Mouse (Mus musculus): ENCODE data around the gene Zfp641. TPM values are rescaled to one million over a fixed set of nuclear protein-coding genes. Genes with fewer than 3 reads are reported as not detected.
A peak's percentile ranks its signal among the peaks of the same experiment; 100 is the strongest.

Gene Zfp641
- 1.5 and 1.6 TPM in 2 replicates for polyA plus RNA-seq (2014; fragmentation: Nextera tagmentation; extraction: Ambion mirVana)

DNA sequence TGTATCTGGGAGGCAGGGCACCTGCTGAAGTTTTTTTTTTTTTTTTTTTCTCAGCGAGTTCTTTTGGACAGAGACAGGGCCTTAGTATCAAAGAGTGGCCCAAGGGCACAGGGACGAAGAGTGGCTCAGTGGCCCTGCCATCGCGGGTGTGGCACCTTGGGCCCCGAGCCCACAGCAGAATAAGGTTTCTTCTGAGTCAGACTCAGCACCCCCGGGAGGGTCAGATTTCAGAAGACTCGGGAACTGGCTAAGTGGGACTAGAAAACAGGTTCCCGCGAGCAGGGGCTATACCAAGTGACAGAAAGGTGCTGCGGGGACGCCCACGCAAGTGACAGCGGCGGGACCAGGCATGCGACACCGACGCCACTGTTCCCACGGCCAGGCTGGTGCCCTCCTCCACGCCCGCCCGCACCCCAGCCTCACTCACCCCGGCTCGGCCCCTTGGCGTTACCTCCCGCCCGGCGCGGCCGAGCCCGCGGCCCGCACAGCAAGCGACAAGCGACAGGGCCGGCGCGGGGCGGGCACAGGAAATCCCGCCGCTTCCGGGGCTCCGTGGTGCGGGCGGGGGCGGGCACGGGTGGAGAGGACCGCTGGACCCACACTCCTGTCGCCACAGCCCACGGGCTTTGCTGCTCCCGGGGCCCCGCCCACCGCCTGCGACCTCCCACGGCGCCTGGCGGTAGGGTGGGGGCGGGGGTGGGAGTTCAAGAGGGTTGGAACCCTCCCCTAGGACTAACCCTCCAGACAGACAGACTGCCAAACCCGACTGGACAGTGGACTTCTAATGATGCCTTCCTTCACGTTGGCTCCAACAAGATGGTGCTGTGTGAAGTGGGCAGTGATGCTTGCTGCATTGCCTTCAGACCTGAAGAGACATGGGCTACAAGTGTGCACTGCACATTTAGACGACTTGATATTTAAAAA, at the start of gene Zfp641:
Gene Zfp641 (minus strand): TSS at position 534 of the 924 bp plus-strand sequence.
- ATAC-seq (ENCODE audit: insufficient number of reproducible peaks, insufficient read depth, low FRiP score, low read depth), result no peak
- 2% methylated on average over 57 of the region's 60 CpGs for WGBS
- H3K4me2 ChIP-seq (ENCODE audit: low read length), result peak within 1 kb of the TSS; percentile 72
- no peak within 1 kb of the TSS for H3K27ac ChIP-seq (replicated peaks in 1 of 2; ENCODE audit: control insufficient read depth in 1 of 2, insufficient read depth in 1 of 2, low read depth in 2 of 2, low read length in 2 of 2)
- H3K27me3 ChIP-seq (ENCODE audit: control insufficient read depth, insufficient read depth, low read length), result no peaks in the 10 kb centered on the region; the same call in 1 of the 2 replicates
- 0 out of 2 replicates have a peak, but pooled peaks cover 5% of the 10 kb centered on the region for H3K9me3 ChIP-seq (ENCODE audit: control insufficient read depth, low read length)
- peak within 1 kb of the TSS; percentile 75 for H3K9ac ChIP-seq (ENCODE audit: low read length)
- no peaks in the 10 kb centered on the region for H3K36me3 ChIP-seq (ENCODE audit: control insufficient read depth, insufficient read depth, low read length)
- H3K4me1 ChIP-seq (ENCODE audit: control insufficient read depth in 2 of 2, insufficient read depth in 2 of 2, low read length in 2 of 2), result peaks cover 0 to 2% of the 10 kb centered on the region in 2 experiments; a peak in 1 of 4 replicates
- H3K4me3 ChIP-seq (ENCODE audit: control insufficient read depth in 1 of 2, insufficient read depth in 1 of 2, low read depth in 1 of 2, low read length in 2 of 2), result peak within 1 kb of the TSS; percentile 56 to 76

DNA sequence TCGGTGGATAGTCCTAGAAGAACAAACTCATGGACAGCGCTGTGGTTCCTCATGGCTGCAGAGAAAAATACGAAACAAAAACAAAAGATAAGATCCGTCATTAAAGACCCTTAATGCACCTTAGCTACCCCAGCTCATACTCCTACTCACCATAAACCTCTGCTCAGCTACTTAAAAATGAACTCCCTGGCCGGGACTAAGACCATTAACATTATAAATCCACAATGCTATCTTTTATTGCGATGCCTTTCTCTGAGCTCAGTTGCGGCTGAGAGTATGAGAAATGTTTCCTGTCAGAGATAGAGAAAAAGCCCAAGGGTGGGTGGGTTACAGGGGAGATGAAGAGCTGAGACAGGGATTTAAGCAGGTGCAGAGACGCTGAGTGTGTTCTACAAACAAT, 44.9 kb upstream of the Zfp641 start, which contains the start of gene Olfr284:
Gene Olfr284 (minus strand): TSS at position 101 of the 400 bp plus-strand sequence.
- Histone ChIP-seq H3K9ac (ENCODE audit: low read length) (no peak within 1 kb of the TSS), H3K4me3 (ENCODE audit: control insufficient read depth in 1 of 2, insufficient read depth in 1 of 2, low read depth in 1 of 2, low read length in 2 of 2) (no peak within 1 kb of the TSS), H3K4me1 (ENCODE audit: control insufficient read depth in 2 of 2, insufficient read depth in 2 of 2, low read length in 2 of 2) (no peaks in the 10 kb centered on the region), H3K27me3 (ENCODE audit: control insufficient read depth, insufficient read depth, low read length) (no peaks in the 10 kb centered on the region), H3K27ac (replicated peaks in 1 of 2; ENCODE audit: control insufficient read depth in 1 of 2, insufficient read depth in 1 of 2, low read depth in 2 of 2, low read length in 2 of 2) (no peak within 1 kb of the TSS), H3K4me2 (ENCODE audit: low read length) (no peak within 1 kb of the TSS), H3K9me3 (ENCODE audit: control insufficient read depth, low read length) (no peaks in the 10 kb centered on the region), H3K36me3 (ENCODE audit: control insufficient read depth, insufficient read depth, low read length) (no peaks in the 10 kb centered on the region)
- ATAC-seq (ENCODE audit: insufficient number of reproducible peaks, insufficient read depth, low FRiP score, low read depth), result no peak
- WGBS, result 77% methylated on average over 8 of the region's 8 CpGs

DNA sequence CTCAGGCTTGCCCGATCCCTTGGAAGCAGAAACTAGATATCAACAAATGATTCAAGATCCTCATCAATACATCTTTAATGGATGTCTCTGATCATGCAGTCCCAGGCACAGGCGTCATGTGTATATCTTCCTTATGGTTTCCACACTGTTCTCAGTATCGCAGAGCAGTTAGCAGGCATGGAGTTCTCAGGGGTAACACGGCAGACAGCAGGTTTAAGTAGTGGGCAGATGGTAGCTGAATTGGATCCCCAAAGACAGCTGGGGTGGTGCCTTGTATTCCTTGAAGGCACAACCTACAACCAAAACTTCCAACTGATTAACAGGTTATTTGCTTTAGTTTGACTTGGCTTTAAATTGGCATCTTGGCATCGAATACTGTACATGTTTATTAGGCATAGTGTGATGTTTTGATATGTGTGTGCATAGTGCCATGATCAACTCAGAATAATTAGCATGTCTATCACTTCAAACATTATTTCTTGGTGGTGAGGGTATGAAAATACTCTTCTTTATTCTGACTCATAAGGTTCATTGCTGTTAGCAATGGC, 21.3 kb upstream of the Zfp641 start, which contains the start of gene Olfr285:
Gene Olfr285 (minus strand): TSS at position 177 of the 548 bp plus-strand sequence.
- Histone ChIP-seq H3K27ac (replicated peaks in 1 of 2; ENCODE audit: control insufficient read depth in 1 of 2, insufficient read depth in 1 of 2, low read depth in 2 of 2, low read length in 2 of 2) (no peak within 1 kb of the TSS), H3K4me3 (ENCODE audit: control insufficient read depth in 1 of 2, insufficient read depth in 1 of 2, low read depth in 1 of 2, low read length in 2 of 2) (no peak within 1 kb of the TSS), H3K9ac (ENCODE audit: low read length) (no peak within 1 kb of the TSS), H3K9me3 (ENCODE audit: control insufficient read depth, low read length) (no peaks in the 10 kb centered on the region), H3K36me3 (ENCODE audit: control insufficient read depth, insufficient read depth, low read length) (no peaks in the 10 kb centered on the region), H3K27me3 (ENCODE audit: control insufficient read depth, insufficient read depth, low read length) (no peaks in the 10 kb centered on the region), H3K4me1 (ENCODE audit: control insufficient read depth in 2 of 2, insufficient read depth in 2 of 2, low read length in 2 of 2) (no peaks in the 10 kb centered on the region), H3K4me2 (ENCODE audit: low read length) (no peak within 1 kb of the TSS)
- WGBS, result 84% methylated on average over 5 of the region's 5 CpGs
- ATAC-seq (ENCODE audit: insufficient number of reproducible peaks, insufficient read depth, low FRiP score, low read depth), result no peak

DNA sequence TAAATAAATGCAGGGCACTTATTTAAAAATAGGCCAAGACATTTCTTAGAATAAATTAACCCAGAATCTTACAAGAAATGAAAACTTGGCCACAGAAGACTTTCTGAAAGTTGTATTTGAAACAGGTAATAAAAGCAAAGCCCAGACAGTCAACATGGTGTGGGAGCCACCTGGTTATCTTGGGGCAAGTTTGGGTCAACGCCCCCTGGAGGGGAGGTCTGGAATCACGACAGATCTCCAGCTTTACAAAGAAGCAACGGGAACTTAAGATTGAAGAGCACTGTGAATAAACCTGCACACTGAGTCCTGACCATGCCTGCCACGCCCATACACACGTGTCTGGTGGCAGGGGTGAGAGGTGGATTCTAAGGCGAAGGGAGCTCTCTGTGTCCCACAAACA, 19.7 kb upstream of the Zfp641 start:
- no peaks in the 10 kb centered on the region for H3K9me3 ChIP-seq (ENCODE audit: control insufficient read depth, low read length)
- no peaks in the 10 kb centered on the region for H3K4me1 ChIP-seq (ENCODE audit: control insufficient read depth in 2 of 2, insufficient read depth in 2 of 2, low read length in 2 of 2)
- no peak overlapping the region for H3K4me3 ChIP-seq (ENCODE audit: control insufficient read depth in 1 of 2, insufficient read depth in 1 of 2, low read depth in 1 of 2, low read length in 2 of 2)
- no peak overlapping the region for H3K9ac ChIP-seq (ENCODE audit: low read length)
- no peak overlapping the region for H3K27ac ChIP-seq (replicated peaks in 1 of 2; ENCODE audit: control insufficient read depth in 1 of 2, insufficient read depth in 1 of 2, low read depth in 2 of 2, low read length in 2 of 2)
- 41% methylated on average over 6 of the region's 6 CpGs for WGBS
- no peak for ATAC-seq (ENCODE audit: insufficient number of reproducible peaks, insufficient read depth, low FRiP score, low read depth)
- no peak overlapping the region for H3K4me2 ChIP-seq (ENCODE audit: low read length)
- no peaks in the 10 kb centered on the region for H3K36me3 ChIP-seq (ENCODE audit: control insufficient read depth, insufficient read depth, low read length)
- no peaks in the 10 kb centered on the region for H3K27me3 ChIP-seq (ENCODE audit: control insufficient read depth, insufficient read depth, low read length)

DNA sequence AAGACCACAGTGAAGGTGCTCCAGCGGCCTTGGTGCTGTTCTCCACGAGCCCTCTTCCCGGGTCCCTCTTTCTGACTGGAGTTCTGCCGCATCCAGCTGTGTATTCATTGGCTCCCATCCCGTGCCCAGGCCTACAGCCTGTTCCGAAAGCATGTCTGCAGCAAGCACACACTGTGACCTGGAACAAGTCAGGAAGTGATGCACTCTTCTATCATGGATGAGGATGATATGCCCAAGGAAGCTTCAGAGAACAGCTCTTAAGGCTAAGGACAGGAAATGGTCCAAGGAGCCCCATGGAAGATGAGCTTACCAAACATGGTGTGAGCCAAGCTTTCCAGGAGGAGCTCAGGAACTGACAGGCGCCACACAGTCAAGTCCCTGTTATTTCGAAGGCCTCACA, 2.3 kb downstream of the Zfp641 start:
- H3K4me1 ChIP-seq (ENCODE audit: control insufficient read depth in 2 of 2, insufficient read depth in 2 of 2, low read length in 2 of 2), result peaks cover 0 to 2% of the 10 kb centered on the region in 2 experiments; a peak in 1 of 4 replicates
- no peak for ATAC-seq (ENCODE audit: insufficient number of reproducible peaks, insufficient read depth, low FRiP score, low read depth)
- H3K4me2 ChIP-seq (ENCODE audit: low read length), result no peak overlapping the region
- H3K27me3 ChIP-seq (ENCODE audit: control insufficient read depth, insufficient read depth, low read length), result no peaks in the 10 kb centered on the region; the same call in 1 of the 2 replicates
- no peaks in the 10 kb centered on the region for H3K36me3 ChIP-seq (ENCODE audit: control insufficient read depth, insufficient read depth, low read length)
- H3K9me3 ChIP-seq (ENCODE audit: control insufficient read depth, low read length), result no peaks in the 10 kb centered on the region
- H3K4me3 ChIP-seq (ENCODE audit: control insufficient read depth in 1 of 2, insufficient read depth in 1 of 2, low read depth in 1 of 2, low read length in 2 of 2), result no peak overlapping the region
- 70% methylated on average over 8 of the region's 8 CpGs for WGBS
- no peak overlapping the region for H3K27ac ChIP-seq (replicated peaks in 1 of 2; ENCODE audit: control insufficient read depth in 1 of 2, insufficient read depth in 1 of 2, low read depth in 2 of 2, low read length in 2 of 2)
- H3K9ac ChIP-seq (ENCODE audit: low read length), result no peak overlapping the region

DNA sequence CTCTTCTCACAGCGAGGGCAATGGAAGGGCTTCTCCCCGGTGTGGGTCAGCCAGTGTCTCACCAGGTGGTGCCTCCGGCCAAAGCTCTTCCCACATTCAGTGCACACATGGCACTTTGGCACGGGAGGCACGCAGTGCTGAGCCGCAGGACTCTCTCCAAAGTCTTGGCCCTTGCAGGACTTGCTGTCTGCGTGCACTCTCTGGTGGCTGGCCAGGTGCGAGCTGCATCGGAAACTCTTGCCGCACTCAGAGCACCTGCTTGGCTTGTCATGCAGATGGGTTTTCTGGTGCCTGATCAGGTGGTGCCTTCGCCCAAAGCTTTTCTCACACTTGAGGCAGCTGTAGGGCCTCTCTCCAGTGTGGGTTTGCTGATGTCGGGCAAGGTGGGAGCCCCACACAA, 7.4 kb downstream of the Zfp641 start:
- no peak overlapping the region for H3K4me3 ChIP-seq (ENCODE audit: control insufficient read depth in 1 of 2, insufficient read depth in 1 of 2, low read depth in 1 of 2, low read length in 2 of 2)
- H3K4me1 ChIP-seq (ENCODE audit: control insufficient read depth in 2 of 2, insufficient read depth in 2 of 2, low read length in 2 of 2), result no peaks in the 10 kb centered on the region
- H3K9ac ChIP-seq (ENCODE audit: low read length), result no peak overlapping the region
- ATAC-seq (ENCODE audit: insufficient number of reproducible peaks, insufficient read depth, low FRiP score, low read depth), result no peak
- no peaks in the 10 kb centered on the region for H3K9me3 ChIP-seq (ENCODE audit: control insufficient read depth, low read length)
- no peak overlapping the region for H3K27ac ChIP-seq (replicated peaks in 1 of 2; ENCODE audit: control insufficient read depth in 1 of 2, insufficient read depth in 1 of 2, low read depth in 2 of 2, low read length in 2 of 2)
- no peak overlapping the region for H3K4me2 ChIP-seq (ENCODE audit: low read length)
- H3K27me3 ChIP-seq (ENCODE audit: control insufficient read depth, insufficient read depth, low read length), result no peaks in the 10 kb centered on the region
- no peaks in the 10 kb centered on the region for H3K36me3 ChIP-seq (ENCODE audit: control insufficient read depth, insufficient read depth, low read length)
- WGBS, result 67% methylated on average over 12 of the region's 12 CpGs

DNA sequence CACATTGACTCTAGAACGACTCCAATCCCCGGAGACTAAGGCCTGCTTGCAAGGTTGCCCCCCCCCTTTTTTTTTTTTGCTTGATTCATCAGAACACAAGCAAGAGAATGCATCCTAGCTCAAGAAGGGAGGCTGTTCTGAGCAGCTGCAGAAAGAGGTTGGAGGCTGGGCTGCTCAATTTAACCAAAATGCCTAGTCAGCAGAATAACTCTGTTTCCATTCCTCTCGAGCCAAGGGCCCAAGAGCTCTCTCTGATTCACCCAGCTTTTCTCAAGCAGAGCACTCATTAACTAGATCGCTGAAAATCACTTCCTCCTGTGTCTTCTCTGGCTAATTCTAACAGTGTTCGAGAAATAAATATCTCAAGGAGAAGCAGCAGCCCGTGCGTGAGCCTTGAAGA, 9.5 kb downstream of the Zfp641 start:
- H3K4me1 ChIP-seq (ENCODE audit: control insufficient read depth in 2 of 2, insufficient read depth in 2 of 2, low read length in 2 of 2), result no peaks in the 10 kb centered on the region
- no peak overlapping the region for H3K27ac ChIP-seq (replicated peaks in 1 of 2; ENCODE audit: control insufficient read depth in 1 of 2, insufficient read depth in 1 of 2, low read depth in 2 of 2, low read length in 2 of 2)
- H3K9me3 ChIP-seq (ENCODE audit: control insufficient read depth, low read length), result no peaks in the 10 kb centered on the region
- H3K4me3 ChIP-seq (ENCODE audit: control insufficient read depth in 1 of 2, insufficient read depth in 1 of 2, low read depth in 1 of 2, low read length in 2 of 2), result no peak overlapping the region
- H3K36me3 ChIP-seq (ENCODE audit: control insufficient read depth, insufficient read depth, low read length), result no peaks in the 10 kb centered on the region
- no peak overlapping the region for H3K4me2 ChIP-seq (ENCODE audit: low read length)
- H3K27me3 ChIP-seq (ENCODE audit: control insufficient read depth, insufficient read depth, low read length), result no peaks in the 10 kb centered on the region
- WGBS, result 82% methylated on average over 7 of the region's 7 CpGs
- no peak for ATAC-seq (ENCODE audit: insufficient number of reproducible peaks, insufficient read depth, low FRiP score, low read depth)
- no peak overlapping the region for H3K9ac ChIP-seq (ENCODE audit: low read length)
